ENCODE assay signal across 25 mouse cellular contexts in genomic region chr7:74525586-74525985, GRCm38 (mm10). TPM values are rescaled to one million over a fixed set of nuclear protein-coding genes. Genes with fewer than 3 reads are reported as not detected.
DNase-seq lines count a peak whose midpoint lies in the region; ATAC-seq and TF ChIP-seq lines count a peak whose summit lies in the region.
"Had no signal": no experiment of that assay in that cellular context is flagged by ENCODE, and none has a peak within 500 bp of the region (broad histone marks: within the 10 kb centered on the region; RNA-seq: fewer than 3 reads in every experiment).

No protein-coding gene starts in this region.

- peak overlapping the region; percentile 65; the same call in 1 of the 2 replicates for H3K27ac ChIP-seq in heart, adult 2 months
- 0 out of 2 replicates have a peak overlapping the region, but pooled peaks have one; percentile 11 for H3K27ac ChIP-seq in cerebellum, adult 2 months (ENCODE audit: insufficient read depth, low read length)
- no peak overlapping the region for H3K27ac ChIP-seq in layer of hippocampus, adult 2 months
- H3K27ac ChIP-seq: forebrain, embryonic 13.5 days; hindbrain, embryonic 10.5 days; kidney, postnatal 0 days; liver, embryonic 15.5 days had no signal

- H3K36me3 ChIP-seq in heart, adult 2 months (ENCODE audit: control insufficient read depth, insufficient read depth, low read length), result peaks cover 13% of the 10 kb centered on the region
- H3K36me3 ChIP-seq: heart, embryonic 13.5 days; hindbrain, embryonic 10.5 days; liver, embryonic 15.5 days had no signal

- intact Hi-C loops in heart, adult 2 months (cut with DNase I), result no loop called here

- no peak overlapping the region for H3K9ac ChIP-seq in heart, adult 2 months (ENCODE audit: low read depth, low read length)
- H3K9ac ChIP-seq: forebrain, embryonic 13.5 days; heart, embryonic 13.5 days; liver, embryonic 15.5 days; lung, embryonic 14.5 days had no signal

- no peak overlapping the region for H3K4me3 ChIP-seq in heart, adult 2 months
- H3K4me3 ChIP-seq in cerebellum, adult 2 months (replicated peaks; ENCODE audit: insufficient read depth, low read depth, low read length), result no peak overlapping the region
- H3K4me3 ChIP-seq in layer of hippocampus, adult 2 months, result no peak overlapping the region
- H3K4me3 ChIP-seq: forebrain, embryonic 13.5 days; heart, embryonic 13.5 days; hindbrain, embryonic 10.5 days; liver, embryonic 15.5 days had no signal

- 71% methylated on average over 2 of the region's 2 CpGs for WGBS in heart, adult 2 months
- WGBS in cerebellum, adult 2 months, result 62% methylated on average over 2 of the region's 2 CpGs

- no peak for TF ChIP-seq POLR2A in heart, adult 2 months (IDR thresholded peaks at IDR 0.05; ENCODE audit: insufficient read depth, low read depth, low read length)
- no peak for TF ChIP-seq POLR2A in cerebellum, adult 2 months (IDR thresholded peaks at IDR 0.05; ENCODE audit: borderline replicate concordance, insufficient read depth, low read length)

- 0 out of 2 replicates have a peak, but pooled peaks have one; percentile 48 for ATAC-seq in megakaryocyte-erythroid progenitor cell, adult 5-6 weeks (replicated peaks; ENCODE audit: low FRiP score, low TSS enrichment, poor library complexity, severe bottlenecking)
- ATAC-seq: activated CD4-positive, CD25-positive, alpha-beta regulatory T cell, adult 4 months; forebrain, embryonic 13.5 days; hindbrain, embryonic 16.5 days; midbrain, embryonic 16.5 days had no signal

- H3K4me1 ChIP-seq in heart, adult 2 months (ENCODE audit: control insufficient read depth, insufficient read depth, low read length), result peaks cover 34% of the 10 kb centered on the region
- H3K4me1 ChIP-seq in cerebellum, adult 2 months (ENCODE audit: control insufficient read depth, insufficient read depth, low read length), result peaks cover 67% of the 10 kb centered on the region
- H3K4me1 ChIP-seq: forebrain, embryonic 13.5 days; liver, embryonic 15.5 days had no signal

- H3K79me2 ChIP-seq in heart, adult 2 months (replicated peaks; ENCODE audit: control insufficient read depth, insufficient read depth, low read length), result no peaks in the 10 kb centered on the region; the same call in 1 of the 2 replicates

- no peak for DNase-seq in heart, adult 2 months
- DNase-seq in heart, postnatal 4 days, result no peak
- peak; percentile 54 to 79 for DNase-seq in cerebellum, adult 2 months
- DNase-seq in cerebellum, postnatal 10 days, result peak; percentile 53 to 55
- DNase-seq in layer of hippocampus, adult 2 months (ENCODE audit: low spot score in 2 of 2), result no peak
- no peak for DNase-seq in adrenal gland, postnatal 36 days
- DNase-seq: adrenal gland, adult 2 months; B cell, adult 2 months; heart, postnatal 10 days; kidney, adult 18-20 months; kidney, postnatal 4 days; liver; lung, embryonic 14.5 days; lung, postnatal 14 days; thymus, adult 2 months; thymus, postnatal 36 days had no signal

- H3K27me3 ChIP-seq in heart, adult 2 months (ENCODE audit: control insufficient read depth, insufficient read depth, low read length), result no peaks in the 10 kb centered on the region
- no peaks in the 10 kb centered on the region for H3K27me3 ChIP-seq in cerebellum, adult 2 months (ENCODE audit: control insufficient read depth, insufficient read depth, low read length)
- H3K27me3 ChIP-seq: forebrain, embryonic 13.5 days; heart, embryonic 13.5 days; liver, embryonic 15.5 days had no signal

- no peak for TF ChIP-seq EP300 in heart, adult 2 months (IDR thresholded peaks at IDR 0.05; ENCODE audit: insufficient read depth, low read depth, low read length)

- no peak for TF ChIP-seq CTCF in heart, adult 2 months (IDR thresholded peaks at IDR 0.05)
- no peak for TF ChIP-seq CTCF in cerebellum, adult 2 months (IDR thresholded peaks at IDR 0.05; ENCODE audit: borderline replicate concordance, insufficient read depth, low read depth, low read length)
- no peak for TF ChIP-seq CTCF in layer of hippocampus, adult 2 months (conservative IDR thresholded peaks at IDR 0.05)

RNA-seq across cellular contexts. Expression of gene Slco3a1, which starts 29.0 kb away (rescaled TPM):
- total RNA-seq in heart, adult 2 months (2021), result 100 to 1,000 TPM; 124 to 146 TPM
- 93.1 and 138 TPM in 2 replicates for polyA plus RNA-seq in heart, adult 2 months (2012; rRNA removed)
- total RNA-seq in heart, postnatal 4 days (2021), result 10 to 100 TPM; 44.7 to 47.7 TPM
- polyA plus RNA-seq in cerebellum, adult 2 months (2012; rRNA removed), result 61.3 and 66.6 TPM in 2 replicates
- 2.5 and 3.3 TPM in 2 replicates for total RNA-seq in megakaryocyte-erythroid progenitor cell, adult 5-6 weeks (2014; fragmentation: Nextera tagmentation)
- 2.5 and 4.3 TPM in 2 replicates for total RNA-seq in megakaryocyte-erythroid progenitor cell, adult 5-6 weeks (2017)
- total RNA-seq in layer of hippocampus, adult 2 months (2021), result 10 to 100 TPM; 55.2 to 57.3 TPM
- total RNA-seq in adrenal gland, postnatal 36 days (2021), result 10 to 100 TPM; 26.8 to 34.7 TPM

Comparison
In these comparisons a context has a peak if more than half of its experiments do, and no peak if none do; other contexts are left out.
1. DNase-seq: peak in cerebellum, adult 2 months (2 of 2) and cerebellum, postnatal 10 days (2 of 2); none in heart, adult 2 months (0 of 2), heart, postnatal 4 days (single experiment), layer of hippocampus, adult 2 months (0 of 2) and adrenal gland, postnatal 36 days (0 of 2).
2. RNA of gene Slco3a1, which starts 29.0 kb away (total RNA-seq): 124 to 146 TPM in heart, adult 2 months, 55.2 to 57.3 TPM in layer of hippocampus, adult 2 months, 44.7 to 47.7 TPM in heart, postnatal 4 days and 26.8 to 34.7 TPM in adrenal gland, postnatal 36 days; 2.5 to 4.3 TPM in megakaryocyte-erythroid progenitor cell, adult 5-6 weeks; every median in the first group is over 4 times any median in the second.